Mouse (Mus musculus): ENCODE data around the gene Dll4. TPM values are rescaled to one million over a fixed set of nuclear protein-coding genes. Genes with fewer than 3 reads are reported as not detected.

Dll4 gene
- polyA plus RNA-seq, 1 experiment from 2014 or later = 13.5 TPM

GRCm38 (mm10) chr2:119302876-119303275, 22.7 kb upstream of the Dll4 start:
- Histone ChIP-seq H3K9ac (replicated peaks; ENCODE audit: low read length) (no peak overlapping the region), H3K4me2 (replicated peaks; ENCODE audit: low read depth, low read length) (no peak overlapping the region), H3K9me3 (ENCODE audit: low read length) (no peaks in the 10 kb centered on the region), H3K4me3 (ENCODE audit: low read length) (no peak overlapping the region), H3K27ac (ENCODE audit: low read length) (no peak overlapping the region), H3K4me1 (ENCODE audit: insufficient read depth, low read length) (peaks cover 29% of the 10 kb centered on the region), H3K27me3 (ENCODE audit: insufficient read depth, low read length) (no peaks in the 10 kb centered on the region), H3K36me3 (ENCODE audit: insufficient read depth, low read length) (peaks cover 9% of the 10 kb centered on the region)
- no peak for ATAC-seq (ENCODE audit: low FRiP score, low TSS enrichment)
- WGBS = 74% methylated on average over 6 of the region's 6 CpGs

- WGBS = 55% methylated on average over 3 of the region's 3 CpGs
- no peak overlapping the region for H3K4me2 ChIP-seq (replicated peaks; ENCODE audit: low read depth, low read length)
- no peak for ATAC-seq (ENCODE audit: low FRiP score, low TSS enrichment)
These were observed 21.2 kb upstream of the Dll4 start for GRCm38 (mm10) chr2:119304391-119304790.

DNA sequence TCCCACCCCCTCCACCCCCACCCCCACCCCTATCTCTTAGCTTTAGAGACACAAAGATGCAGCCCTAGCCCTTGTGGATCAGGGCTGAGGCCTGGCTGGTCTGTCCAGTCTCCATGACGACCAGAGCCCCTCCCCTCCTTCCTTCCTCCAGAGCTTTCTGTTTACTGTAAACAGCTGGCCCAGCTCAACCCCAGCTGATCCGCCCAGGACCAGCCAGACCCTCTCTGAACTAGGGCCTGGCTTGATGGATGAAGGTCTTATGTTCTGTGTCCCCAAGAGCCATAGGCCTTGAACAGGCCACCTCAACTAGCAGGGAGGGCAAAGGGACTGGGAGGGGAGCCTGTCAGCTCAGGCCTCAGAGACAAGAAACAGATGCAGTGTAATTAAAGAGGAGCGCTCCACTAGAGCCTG, 20.8 kb upstream of the Dll4 start:
- 0 out of 2 replicates have a peak overlapping the region, but pooled peaks have one; percentile 60 for H3K27ac ChIP-seq (ENCODE audit: low read length)
- H3K4me1 ChIP-seq (ENCODE audit: insufficient read depth, low read length) = peaks cover 23% of the 10 kb centered on the region
- no peak overlapping the region for H3K4me2 ChIP-seq (replicated peaks; ENCODE audit: low read depth, low read length)
- no peaks in the 10 kb centered on the region for H3K36me3 ChIP-seq (ENCODE audit: insufficient read depth, low read length)
- 10% methylated on average over 3 of the region's 3 CpGs for WGBS
- H3K27me3 ChIP-seq (ENCODE audit: insufficient read depth, low read length) = no peaks in the 10 kb centered on the region
- no peak overlapping the region for H3K9ac ChIP-seq (replicated peaks; ENCODE audit: low read length)
- no peak overlapping the region for H3K4me3 ChIP-seq (ENCODE audit: low read length)
- no peaks in the 10 kb centered on the region for H3K9me3 ChIP-seq (ENCODE audit: low read length)
- peak; percentile 90 for ATAC-seq (ENCODE audit: low FRiP score, low TSS enrichment)

More at GRCm38 (mm10) chr2:119304391-119304790, 21.2 kb upstream of the Dll4 start:
- H3K4me3 ChIP-seq (ENCODE audit: low read length) = no peak overlapping the region
- H3K36me3 ChIP-seq (ENCODE audit: insufficient read depth, low read length) = no peaks in the 10 kb centered on the region
- peaks cover 24% of the 10 kb centered on the region for H3K4me1 ChIP-seq (ENCODE audit: insufficient read depth, low read length)
- H3K9ac ChIP-seq (replicated peaks; ENCODE audit: low read length) = no peak overlapping the region
- H3K27me3 ChIP-seq (ENCODE audit: insufficient read depth, low read length) = no peaks in the 10 kb centered on the region
- H3K27ac ChIP-seq (ENCODE audit: low read length) = peak overlapping the region; percentile 60; the same call in 1 of the 2 replicates
- no peaks in the 10 kb centered on the region for H3K9me3 ChIP-seq (ENCODE audit: low read length)

DNA sequence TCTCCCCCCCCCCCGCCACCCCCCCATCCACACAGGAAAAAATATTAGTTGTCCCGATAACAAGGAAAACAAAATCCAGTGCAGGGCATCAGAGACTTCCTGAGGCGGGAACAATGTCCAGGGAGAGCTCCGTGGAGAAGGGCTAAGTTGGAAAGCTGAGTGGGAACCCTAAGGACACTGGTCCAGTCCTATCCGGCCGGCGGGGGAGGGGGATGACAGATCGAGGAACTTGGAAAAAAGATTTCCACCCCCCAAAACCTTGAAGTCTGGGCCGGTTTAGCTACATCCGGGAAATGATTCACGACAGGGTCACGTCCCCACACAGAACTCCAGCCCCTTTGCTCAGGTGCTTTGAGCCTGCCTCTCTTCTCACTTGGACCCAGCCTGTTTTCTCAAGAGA, 14.0 kb upstream of the Dll4 start:
- Histone ChIP-seq H3K27me3 (ENCODE audit: insufficient read depth, low read length) (no peaks in the 10 kb centered on the region), H3K9ac (replicated peaks; ENCODE audit: low read length) (no peak overlapping the region), H3K36me3 (ENCODE audit: insufficient read depth, low read length) (no peaks in the 10 kb centered on the region), H3K9me3 (ENCODE audit: low read length) (peaks cover 4% of the 10 kb centered on the region; the same call in 1 of the 2 replicates), H3K27ac (ENCODE audit: low read length) (peak overlapping the region; percentile 66; the same call in 1 of the 2 replicates), H3K4me2 (replicated peaks; ENCODE audit: low read depth, low read length) (no peak overlapping the region; the same call in 1 of the 2 replicates), H3K4me1 (ENCODE audit: insufficient read depth, low read length) (peaks cover 21% of the 10 kb centered on the region), H3K4me3 (ENCODE audit: low read length) (no peak overlapping the region)
- WGBS = 22% methylated on average over 12 of the region's 12 CpGs
- peak; percentile 46; the same call in 1 of the 2 replicates for ATAC-seq (ENCODE audit: low FRiP score, low TSS enrichment)

- H3K4me2 ChIP-seq (replicated peaks; ENCODE audit: low read depth, low read length) = no peak overlapping the region
- no peak overlapping the region for H3K4me3 ChIP-seq (ENCODE audit: low read length)
- H3K4me1 ChIP-seq (ENCODE audit: insufficient read depth, low read length) = peaks cover 21% of the 10 kb centered on the region
- WGBS = 56% methylated on average over 2 of the region's 2 CpGs
- 0 out of 2 replicates have a peak overlapping the region, but pooled peaks have one; percentile 66 for H3K27ac ChIP-seq (ENCODE audit: low read length)
- no peak overlapping the region for H3K9ac ChIP-seq (replicated peaks; ENCODE audit: low read length)
- no peaks in the 10 kb centered on the region for H3K27me3 ChIP-seq (ENCODE audit: insufficient read depth, low read length)
- peaks cover 4% of the 10 kb centered on the region; the same call in 1 of the 2 replicates for H3K9me3 ChIP-seq (ENCODE audit: low read length)
- ATAC-seq (ENCODE audit: low FRiP score, low TSS enrichment) = 0 out of 2 replicates have a peak, but pooled peaks have one; percentile 12
- H3K36me3 ChIP-seq (ENCODE audit: insufficient read depth, low read length) = no peaks in the 10 kb centered on the region
These were observed 13.1 kb upstream of the Dll4 start for GRCm38 (mm10) chr2:119312380-119312958.

- Histone ChIP-seq H3K36me3 (ENCODE audit: insufficient read depth, low read length) (no peaks in the 10 kb centered on the region), H3K9me3 (ENCODE audit: low read length) (peaks cover 4% of the 10 kb centered on the region; the same call in 1 of the 2 replicates), H3K4me3 (ENCODE audit: low read length) (no peak overlapping the region), H3K27ac (ENCODE audit: low read length) (peak overlapping the region; percentile 43; the same call in 1 of the 2 replicates), H3K4me1 (ENCODE audit: insufficient read depth, low read length) (peaks cover 29% of the 10 kb centered on the region), H3K9ac (replicated peaks; ENCODE audit: low read length) (0 out of 2 replicates have a peak overlapping the region, but pooled peaks have one; percentile 12), H3K27me3 (ENCODE audit: insufficient read depth, low read length) (no peaks in the 10 kb centered on the region), H3K4me2 (replicated peaks; ENCODE audit: low read depth, low read length) (no peak overlapping the region)
- 22% methylated on average over 10 of the region's 10 CpGs for WGBS
- peak; percentile 60 for ATAC-seq (ENCODE audit: low FRiP score, low TSS enrichment)
These were observed 11.7 kb upstream of the Dll4 start for GRCm38 (mm10) chr2:119313780-119314479.

DNA sequence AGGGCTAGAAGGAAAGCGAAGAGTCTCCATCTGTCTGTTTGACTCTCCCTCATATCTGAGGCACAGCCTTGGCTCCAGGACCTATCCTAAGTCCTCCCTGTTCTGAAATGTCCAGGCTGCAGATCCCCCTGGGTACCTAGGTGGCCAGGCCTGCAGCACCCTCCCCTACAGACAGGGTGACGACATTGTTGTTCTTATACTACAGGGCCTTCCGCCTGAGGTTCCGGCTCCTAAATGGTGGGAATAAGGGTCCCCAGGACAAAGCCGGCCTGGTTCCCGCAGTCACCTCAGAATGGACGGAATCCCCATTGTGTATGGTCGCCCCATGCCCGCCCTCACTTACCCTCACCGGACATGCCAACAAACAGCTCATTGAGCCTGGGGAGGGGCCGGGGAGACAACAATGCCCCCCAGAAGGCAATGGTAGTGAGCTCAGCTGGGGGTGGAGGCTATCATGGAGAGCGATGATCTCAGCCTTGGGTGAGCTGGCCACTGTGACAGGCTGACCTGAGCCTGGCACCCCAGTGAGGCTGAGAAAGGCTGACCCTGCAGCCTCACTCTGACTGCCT, 10.8 kb upstream of the Dll4 start:
- Histone ChIP-seq H3K4me1 (ENCODE audit: insufficient read depth, low read length) (peaks cover 29% of the 10 kb centered on the region), H3K27me3 (ENCODE audit: insufficient read depth, low read length) (no peaks in the 10 kb centered on the region), H3K27ac (ENCODE audit: low read length) (peak overlapping the region; percentile 43; the same call in 1 of the 2 replicates), H3K36me3 (ENCODE audit: insufficient read depth, low read length) (no peaks in the 10 kb centered on the region), H3K4me3 (ENCODE audit: low read length) (no peak overlapping the region), H3K9me3 (ENCODE audit: low read length) (peaks cover 4% of the 10 kb centered on the region; the same call in 1 of the 2 replicates), H3K9ac (replicated peaks; ENCODE audit: low read length) (no peak overlapping the region), H3K4me2 (replicated peaks; ENCODE audit: low read depth, low read length) (no peak overlapping the region)
- ATAC-seq (ENCODE audit: low FRiP score, low TSS enrichment) = no peak
- WGBS = 83% methylated on average over 12 of the region's 12 CpGs

- peaks cover 32% of the 10 kb centered on the region for H3K27me3 ChIP-seq (ENCODE audit: insufficient read depth, low read length)
These were observed 7.4 kb upstream of the Dll4 start for GRCm38 (mm10) chr2:119318043-119318710.

GRCm38 (mm10) chr2:119320571-119320970, 5.0 kb upstream of the Dll4 start:
- Histone ChIP-seq H3K36me3 (ENCODE audit: insufficient read depth, low read length) (no peaks in the 10 kb centered on the region), H3K4me1 (ENCODE audit: insufficient read depth, low read length) (peaks cover 48% of the 10 kb centered on the region), H3K9ac (replicated peaks; ENCODE audit: low read length) (no peak overlapping the region), H3K4me2 (replicated peaks; ENCODE audit: low read depth, low read length) (no peak overlapping the region), H3K9me3 (ENCODE audit: low read length) (peaks cover 4% of the 10 kb centered on the region; the same call in 1 of the 2 replicates), H3K4me3 (ENCODE audit: low read length) (no peak overlapping the region), H3K27ac (ENCODE audit: low read length) (no peak overlapping the region), H3K27me3 (ENCODE audit: insufficient read depth, low read length) (peaks cover 56% of the 10 kb centered on the region)
- WGBS = 63% methylated on average over 8 of the region's 8 CpGs
- ATAC-seq (ENCODE audit: low FRiP score, low TSS enrichment) = no peak

More at GRCm38 (mm10) chr2:119318043-119318710, 7.4 kb upstream of the Dll4 start:
- peaks cover 4% of the 10 kb centered on the region; the same call in 1 of the 2 replicates for H3K9me3 ChIP-seq (ENCODE audit: low read length)
- 51% methylated on average over 3 of the region's 3 CpGs for WGBS
- no peaks in the 10 kb centered on the region for H3K36me3 ChIP-seq (ENCODE audit: insufficient read depth, low read length)
- peak overlapping the region; percentile 41 for H3K27ac ChIP-seq (ENCODE audit: low read length)
- peaks cover 43% of the 10 kb centered on the region for H3K4me1 ChIP-seq (ENCODE audit: insufficient read depth, low read length)
- no peak overlapping the region for H3K4me3 ChIP-seq (ENCODE audit: low read length)
- no peak for ATAC-seq (ENCODE audit: low FRiP score, low TSS enrichment)
- H3K9ac ChIP-seq (replicated peaks; ENCODE audit: low read length) = no peak overlapping the region
- H3K4me2 ChIP-seq (replicated peaks; ENCODE audit: low read depth, low read length) = no peak overlapping the region
